Mouse (Mus musculus): ENCODE data around the gene Gm44503. TPM values are rescaled to one million over a fixed set of nuclear protein-coding genes. Genes with fewer than 3 reads are reported as not detected.

The Gm44503 gene
- polyA plus RNA-seq, 1 experiment, result not detected

- H3K4me3 ChIP-seq (ENCODE audit: insufficient read depth, low read length), result no peak overlapping the region
- H3K27ac ChIP-seq (ENCODE audit: insufficient read depth, low read depth, low read length), result no peak overlapping the region
- H3K4me1 ChIP-seq (ENCODE audit: control insufficient read depth, insufficient read depth, low read length), result peaks cover 18% of the 10 kb centered on the region
- TF ChIP-seq CTCF (IDR thresholded peaks at IDR 0.05; ENCODE audit: low read depth, low read length) (0 out of 2 replicates have a peak, but pooled peaks have one; percentile 18), POLR2A (IDR thresholded peaks at IDR 0.05; ENCODE audit: borderline replicate concordance, low read depth, low read length) (no peak)
Measured at GRCm38 (mm10) chr9:72969874-72970273, 11.2 kb downstream of the Gm44503 start.

GRCm38 (mm10) chr9:72972435-72972834 lies 13.8 kb downstream of the Gm44503 start:
- Histone ChIP-seq H3K27ac (ENCODE audit: insufficient read depth, low read depth, low read length) (no peak overlapping the region), H3K4me1 (ENCODE audit: control insufficient read depth, insufficient read depth, low read length) (peaks cover 13% of the 10 kb centered on the region), H3K4me3 (ENCODE audit: insufficient read depth, low read length) (no peak overlapping the region)
- TF ChIP-seq CTCF (IDR thresholded peaks at IDR 0.05; ENCODE audit: low read depth, low read length) (no peak), POLR2A (IDR thresholded peaks at IDR 0.05; ENCODE audit: borderline replicate concordance, low read depth, low read length) (no peak)

- Histone ChIP-seq H3K4me3 (ENCODE audit: insufficient read depth, low read length) (no peak overlapping the region), H3K27ac (ENCODE audit: insufficient read depth, low read depth, low read length) (no peak overlapping the region), H3K4me1 (ENCODE audit: control insufficient read depth, insufficient read depth, low read length) (peaks cover 11% of the 10 kb centered on the region)
- TF ChIP-seq POLR2A (IDR thresholded peaks at IDR 0.05; ENCODE audit: borderline replicate concordance, low read depth, low read length) (no peak), CTCF (IDR thresholded peaks at IDR 0.05; ENCODE audit: low read depth, low read length) (no peak)
Measured at GRCm38 (mm10) chr9:72972984-72973383, 14.3 kb downstream of the Gm44503 start.

- H3K4me1 ChIP-seq (ENCODE audit: control insufficient read depth, insufficient read depth, low read length), result peaks cover 8% of the 10 kb centered on the region
- H3K4me3 ChIP-seq (ENCODE audit: insufficient read depth, low read length), result no peak overlapping the region
- no peak overlapping the region for H3K27ac ChIP-seq (ENCODE audit: insufficient read depth, low read depth, low read length)
- TF ChIP-seq POLR2A (IDR thresholded peaks at IDR 0.05; ENCODE audit: borderline replicate concordance, low read depth, low read length), result no peak
- TF ChIP-seq CTCF (IDR thresholded peaks at IDR 0.05; ENCODE audit: low read depth, low read length), result no peak
Measured at GRCm38 (mm10) chr9:72974734-72975133, 16.1 kb downstream of the Gm44503 start.

GRCm38 (mm10) chr9:72975242-72975641 lies 16.6 kb downstream of the Gm44503 start:
- Histone ChIP-seq H3K4me1 (ENCODE audit: control insufficient read depth, insufficient read depth, low read length) (peaks cover 13% of the 10 kb centered on the region), H3K27ac (ENCODE audit: insufficient read depth, low read depth, low read length) (no peak overlapping the region), H3K4me3 (ENCODE audit: insufficient read depth, low read length) (no peak overlapping the region)
- no peak for TF ChIP-seq POLR2A (IDR thresholded peaks at IDR 0.05; ENCODE audit: borderline replicate concordance, low read depth, low read length)
- no peak for TF ChIP-seq CTCF (IDR thresholded peaks at IDR 0.05; ENCODE audit: low read depth, low read length)

GRCm38 (mm10) chr9:72983066-72983465 lies 24.4 kb downstream of the Gm44503 start:
- TF ChIP-seq CTCF (IDR thresholded peaks at IDR 0.05; ENCODE audit: low read depth, low read length) (no peak), POLR2A (IDR thresholded peaks at IDR 0.05; ENCODE audit: borderline replicate concordance, low read depth, low read length) (no peak)

GRCm38 (mm10) chr9:72985250-72986220 lies 26.9 kb downstream of the Gm44503 start, which contains the start of the genes Ccpg1os and Ccpg1:
Gene Ccpg1os, minus strand, starts transcription at chr9:72985382.
Gene Ccpg1, plus strand, starts transcription at chr9:72985429.
- peak within 1 kb of the TSS; percentile 17 for H3K27ac ChIP-seq (ENCODE audit: insufficient read depth, low read depth, low read length)
- H3K4me1 ChIP-seq (ENCODE audit: control insufficient read depth, insufficient read depth, low read length), result peaks cover 32% of the 10 kb centered on the region
- peak within 1 kb of the TSS; percentile 95 for H3K4me3 ChIP-seq (ENCODE audit: insufficient read depth, low read length)
- TF ChIP-seq CTCF (IDR thresholded peaks at IDR 0.05; ENCODE audit: low read depth, low read length), result no peak
- TF ChIP-seq POLR2A (IDR thresholded peaks at IDR 0.05; ENCODE audit: borderline replicate concordance, low read depth, low read length), result no peak

More at GRCm38 (mm10) chr9:72983066-72983465, 24.4 kb downstream of the Gm44503 start:
- Histone ChIP-seq H3K4me1 (ENCODE audit: control insufficient read depth, insufficient read depth, low read length) (peaks cover 22% of the 10 kb centered on the region), H3K4me3 (ENCODE audit: insufficient read depth, low read length) (no peak overlapping the region), H3K27ac (ENCODE audit: insufficient read depth, low read depth, low read length) (no peak overlapping the region)

GRCm38 (mm10) chr9:72987703-72988102 lies 29.1 kb downstream of the Gm44503 start:
- TF ChIP-seq CTCF (IDR thresholded peaks at IDR 0.05; ENCODE audit: low read depth, low read length) (no peak), POLR2A (IDR thresholded peaks at IDR 0.05; ENCODE audit: borderline replicate concordance, low read depth, low read length) (no peak)
- Histone ChIP-seq H3K27ac (ENCODE audit: insufficient read depth, low read depth, low read length) (no peak overlapping the region), H3K4me3 (ENCODE audit: insufficient read depth, low read length) (no peak overlapping the region), H3K4me1 (ENCODE audit: control insufficient read depth, insufficient read depth, low read length) (peaks cover 39% of the 10 kb centered on the region)

- Histone ChIP-seq H3K4me3 (ENCODE audit: insufficient read depth, low read length) (no peak overlapping the region), H3K27ac (ENCODE audit: insufficient read depth, low read depth, low read length) (no peak overlapping the region), H3K4me1 (ENCODE audit: control insufficient read depth, insufficient read depth, low read length) (peaks cover 44% of the 10 kb centered on the region)
- TF ChIP-seq CTCF (IDR thresholded peaks at IDR 0.05; ENCODE audit: low read depth, low read length) (no peak), POLR2A (IDR thresholded peaks at IDR 0.05; ENCODE audit: borderline replicate concordance, low read depth, low read length) (no peak)
Measured at GRCm38 (mm10) chr9:72988706-72989105, 30.1 kb downstream of the Gm44503 start.

- no peak for TF ChIP-seq CTCF (IDR thresholded peaks at IDR 0.05; ENCODE audit: low read depth, low read length)
- TF ChIP-seq POLR2A (IDR thresholded peaks at IDR 0.05; ENCODE audit: borderline replicate concordance, low read depth, low read length), result no peak
- no peak overlapping the region for H3K4me3 ChIP-seq (ENCODE audit: insufficient read depth, low read length)
- H3K27ac ChIP-seq (ENCODE audit: insufficient read depth, low read depth, low read length), result no peak overlapping the region
- H3K4me1 ChIP-seq (ENCODE audit: control insufficient read depth, insufficient read depth, low read length), result peaks cover 40% of the 10 kb centered on the region
Measured at GRCm38 (mm10) chr9:72991420-72991819, 32.8 kb downstream of the Gm44503 start.
